Mouse (Mus musculus): ENCODE data around the gene Lad1.

DNA sequence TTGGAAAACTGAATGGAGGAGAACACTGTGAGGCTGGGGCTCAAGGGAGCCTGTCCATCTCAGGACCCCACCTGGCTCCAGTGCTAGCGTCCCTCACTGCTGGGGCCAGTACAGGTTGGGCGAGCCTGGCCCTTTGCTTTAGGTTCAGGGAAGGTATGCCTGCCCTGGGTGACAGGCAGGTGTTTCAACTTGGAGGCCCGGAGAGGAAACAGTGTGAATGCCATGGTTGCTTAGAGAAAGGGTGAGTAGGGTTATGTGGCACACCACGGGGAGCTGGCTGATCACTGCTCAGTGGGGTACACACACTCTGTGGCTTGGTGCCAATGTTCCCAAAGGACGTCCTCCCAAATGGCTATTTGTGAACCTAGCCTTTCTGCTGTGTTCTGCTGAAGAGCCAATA, 3.9 kb upstream of the Lad1 start:
- TF ChIP-seq POLR2A (IDR thresholded peaks at IDR 0.05; ENCODE audit: insufficient read depth, low read length) (no peak), CTCF (IDR thresholded peaks at IDR 0.05; ENCODE audit: low read depth, low read length) (no peak)
